Comparison of ENCODE assay signal across 19 mouse cellular contexts in the genomic region with DNA sequence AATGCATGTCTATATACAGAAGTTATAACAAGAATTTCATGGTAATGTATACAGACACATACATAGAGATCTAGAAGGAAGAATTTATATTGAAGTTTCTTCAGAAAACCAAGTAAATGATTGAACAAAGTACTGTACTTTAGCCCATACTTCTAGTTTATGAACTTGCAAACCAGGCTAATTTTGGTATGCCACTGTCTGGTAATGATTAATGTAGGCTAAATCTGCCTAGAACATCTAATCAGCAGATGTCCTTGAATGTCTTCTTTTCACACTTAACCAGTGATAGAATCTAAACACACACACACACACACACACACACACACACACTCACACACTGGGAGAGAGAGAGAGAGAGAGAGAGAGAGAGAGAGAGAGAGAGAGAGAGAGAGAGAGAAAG. TPM values are rescaled to one million over a fixed set of nuclear protein-coding genes. Genes with fewer than 3 reads are reported as not detected.
DNase-seq lines count a peak whose midpoint lies in the region; ATAC-seq and TF ChIP-seq lines count a peak whose summit lies in the region.
"Had no signal": no experiment of that assay in that cellular context is flagged by ENCODE, and none has a peak within 500 bp of the region (broad histone marks: within the 10 kb centered on the region; RNA-seq: fewer than 3 reads in every experiment).

No protein-coding gene starts in this region.

- peaks cover 6% of the 10 kb centered on the region; the same call in 1 of the 2 replicates for H3K4me1 ChIP-seq in kidney, adult 2 months (ENCODE audit: control insufficient read depth, insufficient read depth, low read length)
- H3K4me1 ChIP-seq in kidney, embryonic 15.5 days, result no peaks in the 10 kb centered on the region
- no peaks in the 10 kb centered on the region for H3K4me1 ChIP-seq in intestine, embryonic 15.5 days (replicated peaks)
- H3K4me1 ChIP-seq: embryonic facial prominence, embryonic 10.5 days; forebrain, embryonic 13.5 days; heart, embryonic 15.5 days had no signal

- DNase-seq in kidney, adult 2 months, result peak; percentile 69
- no peak for DNase-seq in kidney, adult 11 months
- DNase-seq in kidney, postnatal 14 days, result peak; percentile 38
- peak; percentile 27 to 57 for DNase-seq in kidney, postnatal 36 days
- DNase-seq in heart, postnatal 10 days, result no peak
- DNase-seq: adrenal gland, adult 8-10 months; adrenal gland, postnatal 36 days; B cell, adult 2 months; cerebellum, adult 2 months; forebrain, postnatal 0 days; gastrocnemius, postnatal 14 days; heart, adult 2 months had no signal

- no peak for ATAC-seq in kidney, embryonic 15.5 days (replicated peaks; ENCODE audit: low FRiP score)
- peak; percentile 83 for ATAC-seq in intestine, embryonic 15.5 days
- ATAC-seq: forebrain, embryonic 13.5 days; forebrain, postnatal 0 days had no signal

- TF ChIP-seq POLR2A in kidney, adult 2 months (IDR thresholded peaks at IDR 0.05; ENCODE audit: low read depth, low read length), result no peak

- no peak for TF ChIP-seq CTCF in kidney, adult 2 months (conservative IDR thresholded peaks at IDR 0.05; ENCODE audit: insufficient read depth, insufficient read length, low read depth, low read length)

- intact Hi-C loops in heart, postnatal 10 days (cut with DNase I), result loop anchor here (2.0 kb wide), 1 partner anchor 201 kb away; no protein-coding TSS in a partner anchor

- H3K9ac ChIP-seq in kidney, embryonic 15.5 days, result no peak overlapping the region
- no peak overlapping the region for H3K9ac ChIP-seq in intestine, embryonic 15.5 days
- H3K9ac ChIP-seq: forebrain, embryonic 13.5 days; forebrain, postnatal 0 days; heart, embryonic 15.5 days had no signal

- H3K27ac ChIP-seq in kidney, adult 2 months (ENCODE audit: insufficient read depth, low read depth, low read length), result peak overlapping the region; percentile 60; the same call in 1 of the 2 replicates
- H3K27ac ChIP-seq in kidney, embryonic 15.5 days, result no peak overlapping the region
- H3K27ac ChIP-seq in intestine, embryonic 15.5 days, result no peak overlapping the region
- H3K27ac ChIP-seq: embryonic facial prominence, embryonic 10.5 days; forebrain, embryonic 13.5 days; heart, adult 2 months; heart, embryonic 15.5 days had no signal

- H3K27me3 ChIP-seq in kidney, adult 2 months (replicated peaks; ENCODE audit: control insufficient read depth, insufficient read depth, low read length), result no peaks in the 10 kb centered on the region
- peaks cover 3% of the 10 kb centered on the region; the same call in 1 of the 2 replicates for H3K27me3 ChIP-seq in kidney, embryonic 15.5 days
- H3K27me3 ChIP-seq in intestine, embryonic 15.5 days (replicated peaks), result no peaks in the 10 kb centered on the region
- H3K27me3 ChIP-seq: forebrain, embryonic 13.5 days; heart, embryonic 15.5 days had no signal

- H3K4me3 ChIP-seq in kidney, adult 2 months (ENCODE audit: insufficient read depth, low read depth, low read length), result no peak overlapping the region
- H3K4me3 ChIP-seq in kidney, embryonic 15.5 days (replicated peaks), result no peak overlapping the region
- no peak overlapping the region for H3K4me3 ChIP-seq in intestine, embryonic 15.5 days (replicated peaks)
- H3K4me3 ChIP-seq: embryonic facial prominence, embryonic 10.5 days; forebrain, embryonic 13.5 days; heart, adult 2 months; heart, embryonic 15.5 days had no signal

- no peaks in the 10 kb centered on the region for H3K9me3 ChIP-seq in kidney, embryonic 15.5 days (replicated peaks)
- no peaks in the 10 kb centered on the region for H3K9me3 ChIP-seq in intestine, embryonic 15.5 days
- H3K9me3 ChIP-seq: embryonic facial prominence, embryonic 10.5 days; forebrain, embryonic 13.5 days; G1E; heart, embryonic 15.5 days had no signal

- no peaks in the 10 kb centered on the region for H3K36me3 ChIP-seq in kidney, adult 2 months (ENCODE audit: control insufficient read depth, insufficient read depth, low read length)
- no peaks in the 10 kb centered on the region for H3K36me3 ChIP-seq in kidney, embryonic 15.5 days
- no peaks in the 10 kb centered on the region for H3K36me3 ChIP-seq in intestine, embryonic 15.5 days
- H3K36me3 ChIP-seq: embryonic facial prominence, embryonic 10.5 days; G1E; heart, embryonic 15.5 days had no signal

- H3K4me2 ChIP-seq in kidney, embryonic 15.5 days, result no peak overlapping the region
- H3K4me2 ChIP-seq in intestine, embryonic 15.5 days (replicated peaks), result no peak overlapping the region
- H3K4me2 ChIP-seq: forebrain, embryonic 13.5 days; heart, embryonic 11.5 days; heart, embryonic 15.5 days had no signal

RNA-seq across cellular contexts. Expression of gene 5430427O19Rik, which starts 8.1 kb away (rescaled TPM):
- polyA plus RNA-seq in kidney, adult 2 months (2012; rRNA removed), result 0.05 and 0.08 TPM in 2 replicates
- polyA plus RNA-seq in kidney, embryonic 15.5 days (2015; fragmentation: Nextera tagmentation; extraction: Ambion mirVana), result 0.06 and 0.10 TPM in 2 replicates
- polyA plus RNA-seq in intestine, embryonic 15.5 days (2015; fragmentation: Nextera tagmentation; extraction: Ambion mirVana), result 0.10 and 0.20 TPM in 2 replicates
- under 1 TPM in 1 of 2 experiments, not detected in 1; 0.17 TPM for total RNA-seq in heart, postnatal 10 days (2021)
- polyA plus RNA-seq: embryonic facial prominence, embryonic 10.5 days had no signal

Comparison
In these comparisons a context has a peak if more than half of its experiments do, and no peak if none do; other contexts are left out.
1. DNase-seq: peak in kidney, adult 2 months (single experiment), kidney, postnatal 14 days (single experiment) and kidney, postnatal 36 days (2 of 2); none in kidney, adult 11 months (single experiment) and heart, postnatal 10 days (0 of 2).